Mouse (Mus musculus): ENCODE data around the gene Fkbp7.
"Not testable (repeated sequence)": the region's sequence is repeated elsewhere in the genome, so short reads cannot be mapped to it uniquely, and the experiment has no call there.

The Fkbp7 gene

DNA sequence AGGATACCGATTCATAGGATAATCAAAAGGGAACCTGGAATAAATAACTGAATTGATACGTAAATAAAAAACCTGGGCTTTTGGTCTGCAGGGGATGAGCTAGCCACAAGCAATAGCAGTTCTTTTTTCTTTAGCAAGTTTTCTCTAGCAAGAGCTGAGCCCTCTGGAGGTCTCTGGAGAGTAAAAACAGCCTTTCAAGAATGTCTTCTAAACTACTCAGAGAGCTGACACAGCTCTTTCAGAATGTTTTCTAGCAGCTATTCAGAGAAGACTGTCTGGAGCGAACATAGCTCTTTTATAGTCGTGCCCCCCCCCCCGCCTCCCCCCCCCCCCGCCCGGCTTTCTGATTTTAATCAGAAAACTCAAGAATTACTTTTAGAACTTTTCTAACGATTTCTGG is 13.5 kb downstream of the Fkbp7 start:
- no peak for DNase-seq

DNA sequence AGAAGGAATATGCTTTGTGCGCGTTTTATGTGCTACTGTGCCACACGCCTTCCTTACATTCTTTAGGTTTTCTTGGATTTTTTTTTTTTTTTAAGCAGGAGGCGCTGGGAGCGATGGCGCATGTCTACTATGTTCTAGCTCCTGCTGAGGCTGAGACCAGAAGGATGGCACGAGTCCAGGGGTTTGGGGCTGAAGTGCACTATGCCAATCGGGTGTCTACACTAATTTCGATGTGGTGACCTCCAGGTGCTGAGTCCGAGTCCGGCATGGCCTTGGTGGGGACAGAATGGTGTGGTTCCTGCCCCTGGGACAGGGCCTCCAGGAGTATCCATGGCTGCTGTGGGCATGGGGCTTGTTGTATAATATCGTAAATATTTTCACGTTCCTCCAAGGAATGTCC is 14.4 kb downstream of the Fkbp7 start:
- no peak for DNase-seq

DNA sequence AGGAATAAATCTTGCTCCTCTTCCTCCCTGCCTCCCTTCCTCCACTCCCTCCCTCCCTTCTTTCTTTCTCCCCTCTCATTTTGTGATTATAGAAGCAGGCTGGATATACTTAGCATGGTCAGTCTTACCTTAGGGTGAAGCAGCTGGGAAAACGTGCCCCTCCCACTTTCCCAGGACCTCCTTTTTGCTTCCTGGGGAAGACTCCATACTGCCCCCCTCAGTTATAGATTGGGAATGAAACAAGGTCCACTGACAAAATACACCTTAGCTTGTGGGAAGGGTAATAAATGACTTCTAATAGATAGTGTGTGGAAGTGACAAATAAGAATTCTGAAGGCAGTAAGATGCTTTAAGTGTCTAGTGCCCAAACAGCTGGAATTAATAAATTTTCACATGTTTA is 16.9 kb downstream of the Fkbp7 start:
- DNase-seq: no peak

DNA sequence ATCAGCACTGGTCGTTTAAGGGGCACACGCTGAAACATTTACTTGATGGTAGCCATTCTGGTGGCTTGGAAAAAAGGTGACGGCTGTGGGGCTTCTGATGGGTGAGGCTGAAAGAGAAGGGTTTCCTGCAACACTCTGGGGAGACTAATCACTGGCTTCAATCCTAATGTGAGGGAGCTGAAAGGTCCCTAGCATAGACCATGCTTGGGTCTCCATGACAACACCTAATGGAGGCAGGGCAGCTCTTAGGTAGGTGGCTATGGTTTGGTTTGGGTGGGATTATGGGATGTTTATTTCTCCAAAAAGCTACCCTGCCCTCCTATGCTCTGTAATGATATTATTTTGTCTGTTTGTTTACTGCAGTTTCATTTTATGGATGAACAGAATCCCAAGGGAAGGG is 17.5 kb downstream of the Fkbp7 start:
- no peak for DNase-seq

DNA sequence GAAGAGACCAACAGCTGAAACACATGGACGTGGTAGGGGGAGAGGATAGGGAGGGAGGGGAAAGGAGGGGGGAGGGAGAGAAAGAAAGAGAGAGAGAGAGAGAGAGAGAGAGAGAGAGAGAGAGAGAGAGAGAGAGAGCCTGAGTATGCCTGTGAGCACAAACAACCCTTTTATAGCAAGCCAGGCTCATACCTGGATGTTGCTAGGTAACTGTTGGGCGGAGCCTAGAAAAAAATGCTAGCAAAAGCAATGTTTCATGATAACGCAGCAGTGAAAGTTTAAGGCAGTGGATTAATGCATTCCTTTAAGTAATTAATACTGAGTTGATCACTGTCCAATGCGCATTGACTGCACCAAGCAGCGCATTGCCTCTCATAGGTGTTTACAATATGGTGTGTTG is 18.3 kb downstream of the Fkbp7 start:
- DNase-seq: no peak

DNA sequence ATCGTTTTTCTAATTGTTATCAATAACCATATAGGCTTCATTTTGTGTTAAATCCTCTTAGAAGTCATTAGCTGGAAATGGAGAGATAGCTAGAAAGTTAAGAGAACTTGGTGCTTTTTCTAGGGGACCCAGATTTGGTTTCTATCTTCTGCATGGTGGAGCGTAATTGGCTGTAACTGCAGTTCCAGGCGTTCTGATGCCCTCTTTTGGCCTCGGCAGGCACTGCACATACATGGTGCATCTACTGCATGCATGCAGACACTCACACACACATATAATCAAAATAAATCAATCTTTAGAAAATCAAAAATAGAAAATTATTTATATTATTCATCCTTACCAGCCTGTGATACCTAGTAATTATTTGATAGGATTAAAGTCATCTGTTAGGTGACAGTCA is 19.8 kb downstream of the Fkbp7 start:
- DNase-seq: no peak

DNA sequence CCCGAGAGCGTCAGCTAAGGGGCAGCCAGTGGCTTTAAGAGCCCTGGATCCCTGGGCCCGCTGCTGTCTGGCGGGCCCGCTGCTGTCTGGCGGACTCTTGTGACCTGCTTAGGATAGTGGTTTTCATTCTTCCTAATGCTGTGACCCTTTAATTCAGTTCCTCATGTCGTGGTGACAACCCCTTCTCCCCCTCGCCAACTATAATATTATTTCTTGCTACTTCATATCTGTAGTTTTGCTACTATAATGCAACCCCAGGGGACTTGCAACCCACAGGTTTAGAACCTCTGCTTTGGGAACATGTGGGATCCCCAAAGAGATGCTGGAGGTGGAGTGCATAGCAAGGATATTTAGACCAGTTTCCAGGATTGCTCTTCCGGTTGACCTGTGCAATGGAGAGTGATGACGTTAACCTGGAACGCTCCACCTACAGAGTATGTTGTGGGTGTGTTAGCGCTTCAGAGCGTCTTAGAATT is 24.2 kb downstream of the Fkbp7 start:
- peak in 1 of 2 experiments; percentile 32 for DNase-seq

DNA sequence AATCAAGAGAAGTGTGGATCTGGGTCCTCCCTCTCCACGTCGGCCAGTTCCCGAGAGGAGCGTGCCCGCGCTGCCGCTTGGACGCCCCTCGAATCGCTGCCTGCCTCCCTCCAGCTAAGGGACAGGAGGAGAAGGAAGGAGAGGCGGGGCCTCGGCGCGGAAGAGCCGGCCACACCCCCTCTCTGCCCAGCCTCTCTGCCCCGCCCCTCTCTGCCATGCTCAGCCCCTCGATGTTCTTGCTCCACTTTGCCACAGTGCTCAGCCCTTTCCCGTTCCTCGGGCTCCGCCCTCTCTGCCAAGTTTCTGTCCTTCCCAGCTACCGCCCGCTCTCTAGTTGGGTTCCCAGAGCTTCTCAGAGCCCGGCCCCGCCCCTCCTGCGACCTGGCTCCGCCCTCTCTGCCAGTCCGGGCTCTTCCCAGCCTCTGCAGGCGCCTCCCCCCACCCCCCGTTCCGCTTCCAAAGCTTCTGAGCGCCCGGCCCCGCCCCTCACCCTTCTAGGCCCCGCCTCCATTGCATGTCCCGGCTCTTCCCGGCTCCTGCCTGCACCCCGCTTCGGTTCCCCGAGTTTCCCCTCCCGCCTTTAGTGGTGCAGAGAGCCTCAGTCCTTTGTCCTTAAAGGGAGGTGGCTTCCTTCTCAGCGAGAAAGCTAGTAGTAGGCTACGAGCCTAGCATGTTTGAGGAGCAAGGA is 24.9 kb downstream of the Fkbp7 start, which contains the start of the genes Prkra and Pjvk:
TSS of gene Prkra (minus strand) at position 133 of the 688 bp plus-strand sequence.
TSS of gene Pjvk (plus strand) at position 594 of the 688 bp plus-strand sequence.
- DNase-seq: peak; percentile 99

DNA sequence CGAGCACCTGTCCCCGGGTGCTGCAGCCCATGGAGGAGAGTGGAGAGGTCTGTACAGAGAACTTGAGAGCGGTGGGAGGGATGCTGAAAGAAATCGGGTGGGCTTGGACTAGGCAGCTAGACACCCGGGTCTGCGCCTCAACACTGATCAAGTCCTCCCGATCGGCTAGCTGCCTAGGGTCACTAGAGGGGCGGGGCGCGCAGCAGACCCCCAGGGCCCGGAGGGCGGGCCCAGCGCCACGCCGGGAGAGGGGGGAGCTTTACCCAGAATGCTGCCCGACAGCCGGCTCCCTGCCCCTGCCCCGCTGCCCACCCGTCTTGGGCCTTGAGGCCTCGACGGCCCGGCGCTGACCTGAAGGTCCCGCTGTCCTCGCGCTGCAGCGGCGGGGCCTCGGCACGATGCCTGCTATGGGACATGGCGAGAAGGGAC is 25.5 kb downstream of the Fkbp7 start:
- no peak for DNase-seq

DNA sequence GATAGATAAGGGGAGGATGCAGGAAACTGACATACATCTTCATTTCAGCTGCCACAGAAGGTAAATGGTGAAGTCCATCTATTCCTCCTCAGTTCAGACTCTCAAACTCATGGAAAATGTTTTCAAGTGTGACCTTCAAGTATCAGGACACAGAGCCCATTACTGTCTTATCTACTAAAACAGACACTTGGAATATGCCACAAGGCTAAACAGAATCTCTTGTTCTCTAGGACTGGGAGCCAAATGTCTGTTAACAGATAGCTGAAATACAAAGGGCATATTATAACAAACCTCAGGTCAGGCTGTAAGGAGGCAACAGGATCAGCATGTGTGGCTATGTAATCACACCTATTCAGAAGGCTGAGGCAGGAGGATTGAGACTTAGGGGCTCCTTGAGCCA is 29.1 kb downstream of the Fkbp7 start:
- no peak for DNase-seq

DNA sequence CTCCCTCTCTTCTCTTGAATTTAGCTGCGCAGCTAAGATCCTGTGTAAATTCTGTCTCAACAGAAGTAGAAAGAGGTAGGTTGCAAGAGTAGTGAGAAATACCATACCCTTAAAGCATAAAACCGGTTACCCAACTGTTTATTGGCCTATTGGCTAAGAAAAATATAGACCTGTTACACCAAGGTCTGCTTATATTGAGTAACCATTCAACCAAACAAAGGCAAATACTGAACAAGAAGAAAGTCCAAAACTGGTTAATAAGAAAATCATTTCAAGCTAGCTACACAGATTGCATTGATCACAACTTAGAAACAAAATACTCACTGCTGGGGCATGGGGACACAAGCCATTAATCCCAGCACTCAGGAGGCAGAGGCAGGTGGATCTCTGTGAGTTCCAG is 33.3 kb downstream of the Fkbp7 start:
- DNase-seq: no peak

DNA sequence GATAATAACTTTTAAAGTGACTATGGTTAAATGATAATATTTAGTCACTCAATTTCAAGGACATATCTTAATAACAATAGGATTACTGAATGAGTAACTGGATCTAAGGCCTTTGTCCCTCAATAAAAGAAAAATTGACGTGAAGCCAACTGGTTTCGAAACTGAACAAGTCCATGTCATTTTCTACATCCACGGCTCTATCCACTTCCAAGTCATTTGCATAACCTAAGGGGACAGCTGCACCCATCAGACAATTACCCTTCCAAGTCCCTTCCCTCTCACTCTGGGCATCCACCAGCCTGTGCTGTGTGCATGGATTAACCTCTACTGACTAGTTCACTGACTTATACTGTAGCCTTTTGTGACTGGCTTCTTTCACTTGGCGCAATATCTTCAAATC is 41.3 kb downstream of the Fkbp7 start:
- no peak for DNase-seq

DNA sequence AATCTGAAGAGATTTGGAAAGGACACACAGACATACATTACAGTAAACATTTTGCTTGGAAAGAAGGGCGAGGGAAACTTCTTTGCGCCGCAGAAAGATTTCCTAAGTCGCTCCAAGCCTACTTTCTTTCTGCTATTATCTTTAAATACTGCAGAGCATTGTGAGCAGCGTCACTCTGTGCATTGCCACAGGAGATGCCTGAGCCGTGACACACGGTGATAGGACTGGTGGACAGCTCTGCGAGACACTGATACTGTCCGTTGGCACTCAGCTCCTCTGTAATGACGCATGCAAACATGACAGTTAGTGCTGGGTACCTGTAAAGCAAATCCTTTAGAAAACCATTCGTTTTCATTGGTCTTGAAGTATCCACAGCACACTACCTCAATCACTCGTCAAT is 42.6 kb downstream of the Fkbp7 start:
- no peak for DNase-seq

DNA sequence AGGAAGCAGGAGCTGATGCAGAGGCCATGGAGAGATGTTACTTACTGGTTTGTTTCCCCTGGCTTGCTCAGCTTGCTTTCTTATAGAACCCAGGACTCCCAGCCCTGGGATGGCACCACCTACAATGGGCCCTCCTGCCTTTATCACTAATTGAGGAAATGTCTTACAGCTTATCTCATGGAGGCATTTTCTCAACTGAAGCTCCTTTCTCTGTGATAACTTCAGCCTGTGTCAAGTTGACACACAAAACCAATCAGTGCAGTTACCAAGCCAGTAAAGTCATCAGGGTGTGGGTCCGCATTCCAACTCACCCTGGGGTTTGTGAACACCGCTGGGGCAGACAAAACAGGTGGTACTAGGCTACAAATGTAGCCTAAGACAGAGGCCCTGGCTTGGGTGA is 50.6 kb downstream of the Fkbp7 start:
- not testable (repeated sequence) for DNase-seq

DNA sequence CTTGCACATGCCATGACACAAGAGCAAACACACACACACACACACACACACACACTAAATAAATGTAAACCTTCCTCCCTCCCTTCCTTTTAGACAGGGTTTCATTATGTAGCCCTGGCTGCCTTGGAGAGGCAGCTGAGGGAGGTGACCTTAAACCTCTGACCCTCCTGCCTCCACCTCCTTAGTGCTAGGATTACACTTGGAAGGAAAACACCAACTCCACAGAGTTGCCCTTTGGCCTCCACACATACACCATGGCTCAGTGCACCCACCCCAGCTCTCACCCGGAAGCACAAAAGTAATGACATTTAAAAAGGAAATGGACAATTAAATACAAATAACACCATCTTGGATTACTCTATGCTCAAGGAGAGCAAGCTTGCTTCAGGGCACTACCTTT is 51.2 kb downstream of the Fkbp7 start:
- no peak for DNase-seq

DNA sequence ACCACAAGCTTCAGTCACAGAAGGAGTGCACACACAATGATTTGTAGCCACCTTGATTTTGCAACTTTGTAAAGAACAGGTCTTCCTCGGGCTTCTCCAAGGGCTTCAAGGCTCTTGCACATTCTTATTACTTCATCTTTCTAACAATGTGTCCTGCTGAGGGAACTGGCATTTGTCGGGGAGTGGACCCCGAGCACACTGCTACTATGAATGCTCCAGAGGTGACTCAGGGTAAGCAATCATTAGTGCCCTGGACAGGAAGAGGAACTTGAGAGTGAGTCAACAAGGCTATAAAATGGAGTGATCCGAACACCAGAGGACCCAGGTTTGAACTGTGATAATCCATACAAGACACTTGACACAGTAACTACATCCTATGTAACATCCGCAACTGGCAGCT is 52.7 kb downstream of the Fkbp7 start:
- DNase-seq: no peak

DNA sequence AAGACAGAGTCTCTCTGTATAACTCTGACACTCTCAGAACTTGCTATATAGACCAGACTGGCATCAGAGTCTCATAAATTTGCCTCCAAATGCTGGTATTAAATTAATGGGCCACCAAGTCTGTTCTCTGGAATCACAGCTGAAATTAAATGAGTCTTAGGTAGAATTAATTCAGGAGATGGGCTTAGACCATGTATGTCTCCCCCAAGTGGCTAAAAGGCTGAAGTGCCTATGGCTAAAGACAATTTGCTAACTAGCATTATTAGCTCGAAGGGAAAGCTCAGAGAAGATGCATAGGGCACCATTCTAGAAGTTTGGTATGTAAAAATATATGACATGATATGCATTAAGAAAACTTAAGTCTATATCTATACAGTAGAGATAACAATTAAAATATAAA is 54.8 kb downstream of the Fkbp7 start:
- peak in 1 of 2 experiments; percentile 71 for DNase-seq

All from cerebellum, postnatal 25 days (tissue).